Mouse (Mus musculus) heart, postnatal 0 days (tissue): ENCODE measurements at regions not wholly inside any gene's neighbourhood (a gene's known extent, or its start where the extent isn't known, plus 50 kb on each side); places are given as distances from the start of the nearest gene placed in this dataset.

ENCODE experiments used
- CTCF ChIP-seq: IDR thresholded peaks from 2 replicates; pipeline ENCODE4 v1.5.1; 2016; ENCODE audit warnings: antibody characterized with exemption, control low read depth, low read depth
- EP300 ChIP-seq: IDR thresholded peaks from 2 replicates; pipeline ENCODE4 v1.6.1; 2016; ENCODE audit warnings: antibody characterized with exemption, low read depth

- no peak for TF ChIP-seq CTCF
- no peak for TF ChIP-seq EP300
Measured at GRCm38 (mm10) chr10:68967976-68968968, 183.0 kb upstream of the Rhobtb1 start.
